Mouse (Mus musculus): ENCODE data around the gene Gm10778. TPM values are rescaled to one million over a fixed set of nuclear protein-coding genes. Genes with fewer than 3 reads are reported as not detected.

Gene Gm10778
- total RNA-seq (2021) = 1 to 10 TPM; 3.5 to 3.8 TPM
- long read RNA-seq, full-length matches to known transcripts = 1 of 1 reads
- long read RNA-seq, partial matches to known transcripts = 0 of 1 reads
- long read RNA-seq, other reads (novel, unspliced or antisense) = 0 of 1 reads

DNA sequence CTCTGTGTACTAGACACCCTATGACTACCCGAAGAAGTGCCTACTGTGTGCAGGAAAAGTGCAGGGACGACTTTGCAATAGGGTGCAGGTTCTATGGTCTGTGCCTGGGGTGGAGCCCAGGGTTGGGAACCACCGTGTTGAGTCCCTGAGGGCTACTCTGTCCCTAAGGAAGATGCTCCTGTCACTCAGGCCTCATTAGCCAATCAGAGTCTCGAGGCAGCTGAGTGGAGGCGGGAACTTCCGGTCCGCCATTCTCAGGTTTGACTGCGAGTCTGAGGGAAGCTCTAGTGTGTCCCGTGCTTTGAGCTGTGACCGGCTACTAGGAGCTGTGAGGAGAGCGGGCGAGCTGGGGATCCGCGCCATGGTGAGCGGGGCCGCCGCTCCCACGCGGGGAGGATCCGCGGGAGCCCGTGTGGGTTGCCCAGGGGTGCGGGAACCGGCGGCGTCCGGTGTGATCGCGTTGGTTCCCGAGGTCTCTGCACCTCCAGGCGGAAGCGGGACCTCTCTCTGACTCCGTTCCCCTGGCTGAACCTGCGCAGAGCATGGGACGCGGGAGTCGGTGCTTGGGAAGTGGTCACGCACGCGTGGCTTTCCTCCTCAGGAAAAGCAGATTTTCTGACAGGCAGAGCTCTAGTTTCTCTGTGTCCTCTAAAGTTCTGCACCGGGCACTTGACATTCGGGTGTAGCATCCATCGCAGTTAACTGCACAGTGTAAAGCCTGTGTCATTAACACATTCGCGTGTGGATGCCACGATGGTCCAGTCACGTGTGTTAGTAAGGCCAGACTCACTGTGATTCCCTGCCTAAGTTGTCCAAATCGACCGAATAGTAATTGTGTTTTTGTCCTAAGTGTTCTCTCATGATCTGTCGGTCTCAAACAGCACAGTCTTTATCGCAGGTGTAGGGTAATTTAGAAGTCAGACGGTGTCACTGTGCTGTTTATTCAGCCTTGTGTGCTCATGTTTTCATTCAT lies at the start of gene Gm10778:
Gene Gm10778 (plus strand): TSS at position 257 of the 973 bp plus-strand sequence.
- peak; percentile 82 to 94 for DNase-seq (ENCODE audit: low spot score in 2 of 2)

DNA sequence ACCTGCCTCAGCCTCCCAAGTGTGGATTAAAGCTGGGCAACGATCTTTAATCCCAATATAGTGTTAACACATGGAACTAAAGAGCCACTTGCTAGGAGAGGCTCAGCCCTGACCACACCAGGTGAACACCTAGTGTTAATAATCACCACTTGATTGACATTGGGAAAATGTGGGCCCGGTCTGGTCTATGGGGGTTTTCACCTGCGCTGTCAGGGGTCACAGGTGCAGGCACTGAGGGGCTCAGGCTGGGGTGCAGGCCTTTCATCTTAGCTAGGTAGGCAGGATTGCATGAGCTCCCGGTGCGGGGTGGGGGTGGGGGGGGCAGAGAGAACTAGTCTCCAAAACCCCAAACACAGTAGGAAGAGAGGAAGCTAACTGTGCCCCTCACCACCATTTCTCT lies 49.2 kb upstream of the Gm10778 start:
- no peak for DNase-seq (ENCODE audit: low spot score in 2 of 2)

DNA sequence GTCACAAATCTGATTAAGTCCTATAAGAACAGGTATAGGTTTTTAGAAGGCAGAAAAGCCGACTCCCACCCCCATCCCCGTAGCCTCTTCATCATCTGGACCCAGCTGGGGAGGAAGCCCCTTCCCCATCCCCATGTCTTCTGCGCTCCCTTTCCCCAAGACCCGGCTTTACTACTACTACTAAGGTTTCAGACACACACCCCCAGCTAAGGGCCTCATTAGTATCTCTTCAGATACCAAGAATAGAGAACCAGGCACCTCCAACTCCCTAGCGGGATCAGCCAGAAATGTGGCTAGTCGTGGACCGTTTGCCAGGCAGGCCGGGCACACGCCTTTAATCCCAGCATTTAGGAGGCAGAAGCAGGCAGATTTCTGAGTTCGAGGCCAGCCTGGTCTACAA lies 48.8 kb upstream of the Gm10778 start:
- no peak for DNase-seq (ENCODE audit: low spot score in 2 of 2)

DNA sequence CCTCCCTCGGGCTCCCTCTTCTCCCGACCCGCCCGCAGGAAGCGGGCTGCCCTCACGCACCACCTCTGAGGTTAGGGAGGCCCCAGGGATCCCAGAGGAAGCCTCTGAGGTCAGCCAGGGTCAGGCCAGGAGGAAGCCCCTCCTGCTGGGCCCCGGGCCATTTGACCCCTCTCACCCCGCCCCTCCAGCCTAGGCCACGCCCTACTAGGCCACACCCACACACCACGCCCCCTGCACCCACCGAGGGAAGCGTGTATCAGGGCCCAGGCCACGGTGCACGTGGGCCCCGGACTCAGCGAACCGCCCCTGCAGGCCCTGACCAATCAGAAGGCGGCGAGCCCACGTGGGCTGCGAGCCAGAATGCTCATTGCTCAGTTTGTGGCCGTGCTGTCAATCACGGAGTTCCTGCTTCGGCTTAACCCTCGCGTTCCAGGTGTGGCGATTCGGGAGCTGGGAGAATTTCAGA lies 48.1 kb upstream of the Gm10778 start, which contains the start of gene Tle6:
Gene Tle6 (minus strand): TSS at position 336 of the 466 bp plus-strand sequence.
- peak; percentile 88 to 95 for DNase-seq (ENCODE audit: low spot score in 2 of 2)

DNA sequence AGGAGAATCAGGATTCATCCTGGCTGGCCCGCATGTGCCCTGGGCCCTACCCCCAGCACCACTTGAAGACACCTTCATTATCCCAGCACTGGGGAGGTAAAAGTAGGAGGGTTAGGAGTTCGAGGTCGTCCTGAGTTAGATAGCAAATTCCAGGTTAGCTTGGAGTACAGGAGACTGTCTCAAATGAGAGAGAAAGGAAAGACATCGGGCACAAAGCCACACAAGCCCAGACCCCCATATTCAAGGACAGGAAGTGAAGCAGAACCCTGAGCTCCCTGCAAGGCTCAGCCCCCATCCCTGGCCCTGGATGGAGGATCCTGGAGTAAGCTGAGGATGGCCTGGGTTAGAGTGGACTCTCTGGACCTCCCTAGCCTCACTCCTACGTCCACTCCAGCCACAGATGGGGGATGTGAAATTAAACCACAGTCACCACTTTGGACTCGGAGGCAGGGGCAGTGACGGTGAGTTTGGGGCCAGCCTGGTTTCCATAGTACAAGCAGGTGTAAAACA lies 47.4 kb upstream of the Gm10778 start:
- DNase-seq (ENCODE audit: low spot score in 2 of 2) = no peak

DNA sequence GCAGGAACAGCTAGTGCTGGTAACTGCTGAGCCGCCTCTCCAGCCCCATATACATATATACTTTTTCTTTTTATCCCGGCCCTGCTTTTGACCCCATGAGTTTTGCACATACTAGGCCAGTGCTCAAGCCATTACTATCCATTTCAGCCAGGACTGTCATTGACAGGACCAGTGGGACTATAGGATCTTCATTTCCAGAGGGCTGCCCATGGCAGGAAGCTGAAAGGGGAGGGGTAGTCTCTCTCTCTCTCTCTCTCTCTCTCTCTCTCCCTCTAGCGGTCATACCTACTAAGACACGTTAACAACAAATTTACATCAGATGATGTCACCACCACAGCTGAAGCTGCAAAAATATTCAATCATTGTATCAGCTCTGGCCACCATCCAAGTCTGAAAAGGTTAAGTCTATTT lies 46.1 kb upstream of the Gm10778 start:
- peak in 1 of 2 experiments; percentile 52 for DNase-seq (ENCODE audit: low spot score in 2 of 2)

DNA sequence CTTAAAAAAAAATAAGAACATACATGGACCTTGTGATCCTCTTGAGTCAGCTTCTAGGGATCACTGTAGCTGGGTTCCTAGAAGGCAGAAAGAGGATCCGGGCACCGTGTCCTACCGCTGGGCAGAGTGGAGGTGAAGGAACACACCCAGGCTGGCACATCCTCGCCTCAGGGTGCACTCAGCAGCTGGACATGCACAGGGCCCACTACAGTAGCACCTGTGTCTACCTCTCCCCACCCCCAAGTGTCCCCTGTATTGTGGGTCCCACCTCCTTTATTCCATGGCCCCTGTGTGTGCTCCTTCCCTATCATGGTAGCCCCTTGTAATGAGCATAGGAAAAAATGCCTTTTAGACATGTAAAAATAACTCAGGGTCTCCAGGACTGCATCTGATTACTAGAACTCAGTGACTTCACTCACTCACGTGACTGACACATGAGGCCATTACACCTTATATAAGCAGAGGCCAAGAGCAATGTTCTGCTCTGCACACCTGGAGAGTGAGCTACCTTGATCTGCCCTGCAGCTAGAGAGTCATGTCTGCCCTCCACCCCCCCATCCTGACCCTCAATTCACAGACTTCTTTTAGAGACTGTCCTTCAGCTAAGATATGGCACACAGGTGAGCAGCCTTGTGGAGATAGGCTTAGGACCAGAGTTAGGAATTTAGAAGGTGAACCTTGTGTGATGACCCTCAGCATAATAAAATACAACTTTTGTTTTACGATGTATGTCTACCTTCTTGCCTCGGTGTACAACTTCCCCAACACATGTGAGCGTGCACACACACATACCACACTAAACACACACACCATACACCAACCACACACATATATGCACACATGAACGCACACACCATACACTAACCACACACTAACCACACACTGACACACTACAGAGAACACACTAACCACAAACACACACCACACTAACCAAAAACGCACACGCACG lies 44.6 kb upstream of the Gm10778 start:
- no peak for DNase-seq (ENCODE audit: low spot score in 2 of 2)

DNA sequence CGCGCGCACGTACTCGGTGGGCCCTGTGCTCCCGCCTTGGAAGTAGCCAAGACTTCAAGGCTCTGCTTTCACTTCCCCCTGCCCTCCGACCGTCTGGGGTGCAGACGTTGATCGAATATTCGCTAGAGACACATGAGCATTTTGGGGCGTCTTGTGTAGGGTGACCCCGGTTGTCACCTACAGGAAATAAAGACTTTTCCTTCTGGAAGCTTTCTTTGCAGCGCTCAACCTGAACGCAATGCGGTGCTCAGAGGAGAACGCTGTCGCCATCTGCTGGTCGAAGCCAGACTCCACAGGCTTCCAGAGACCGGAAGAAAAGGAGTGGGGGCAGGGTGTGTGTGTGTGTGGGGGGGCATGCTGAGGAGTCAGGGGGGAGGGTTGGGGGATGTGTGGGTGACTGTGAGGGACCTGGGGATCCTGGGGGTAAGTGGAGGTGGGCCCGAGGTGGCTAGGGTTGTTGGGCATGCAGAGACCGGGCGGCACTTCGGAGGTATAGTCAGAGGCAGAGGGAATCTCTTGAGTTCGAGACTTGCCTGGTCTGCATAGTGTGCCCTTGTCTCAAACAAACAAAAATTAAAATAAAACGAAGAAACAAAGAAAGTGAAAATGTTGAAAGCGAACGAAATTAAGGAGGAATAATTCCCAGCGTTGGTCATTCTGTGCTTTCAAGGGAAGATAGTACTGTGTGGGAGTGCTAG lies 43.7 kb upstream of the Gm10778 start:
- DNase-seq (ENCODE audit: low spot score in 2 of 2) = peak; percentile 76 to 89

DNA sequence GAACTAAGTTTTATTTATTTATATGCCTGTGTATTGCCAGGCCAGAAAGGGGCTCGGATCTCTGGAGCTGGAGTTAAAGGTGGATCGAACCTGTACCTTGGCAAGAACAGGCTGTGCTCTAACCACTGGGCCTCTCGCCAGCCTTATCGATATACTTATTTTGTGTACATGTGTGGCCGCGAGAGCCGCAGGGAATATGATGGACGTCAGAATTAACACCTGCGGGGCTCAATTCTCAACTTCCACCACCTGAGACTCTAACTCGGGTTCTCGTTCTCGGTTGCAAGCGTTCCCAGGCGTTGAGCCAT lies 43.2 kb upstream of the Gm10778 start:
- no peak for DNase-seq (ENCODE audit: low spot score in 2 of 2)

DNA sequence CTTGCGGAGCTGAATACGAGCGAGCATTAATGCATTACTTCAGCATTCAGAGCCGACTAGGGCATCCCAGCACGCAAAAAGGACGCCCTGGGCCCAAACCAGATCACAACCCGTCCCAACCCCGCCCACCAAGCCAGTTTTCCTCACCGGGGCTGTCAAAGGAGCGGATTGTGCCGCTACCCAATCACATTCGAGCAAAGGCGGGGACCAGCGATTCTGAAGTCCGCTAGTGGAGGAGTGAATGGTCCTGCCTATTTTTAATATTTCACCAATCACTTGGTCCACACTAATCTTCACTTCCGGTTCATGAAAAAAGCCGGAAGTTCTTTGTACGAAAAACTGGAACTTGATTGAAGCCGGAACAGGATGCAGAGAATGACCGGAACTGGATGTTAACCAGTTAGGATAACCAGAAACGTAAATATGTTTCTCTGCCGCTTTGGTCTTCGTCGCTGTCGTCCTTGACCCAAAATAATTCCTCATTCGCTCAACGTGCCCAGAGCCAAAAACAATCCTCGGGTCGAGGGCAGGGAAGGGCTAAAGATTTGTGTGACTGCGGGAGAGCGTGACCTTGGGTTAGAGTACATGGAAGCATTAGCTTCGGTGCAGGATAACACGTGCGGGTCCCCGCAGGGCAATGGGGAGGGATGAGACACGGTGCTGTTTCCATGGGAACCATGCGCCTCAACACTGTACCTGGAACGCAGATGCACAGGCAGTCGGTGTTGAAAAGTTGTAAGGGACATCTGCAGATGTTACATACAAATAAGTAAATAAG lies 42.7 kb upstream of the Gm10778 start, which contains the start of gene BC025920:
Gene BC025920 (plus strand): TSS at position 297 of the 778 bp plus-strand sequence.
- DNase-seq (ENCODE audit: low spot score in 2 of 2) = peak; percentile 92 to 96

DNA sequence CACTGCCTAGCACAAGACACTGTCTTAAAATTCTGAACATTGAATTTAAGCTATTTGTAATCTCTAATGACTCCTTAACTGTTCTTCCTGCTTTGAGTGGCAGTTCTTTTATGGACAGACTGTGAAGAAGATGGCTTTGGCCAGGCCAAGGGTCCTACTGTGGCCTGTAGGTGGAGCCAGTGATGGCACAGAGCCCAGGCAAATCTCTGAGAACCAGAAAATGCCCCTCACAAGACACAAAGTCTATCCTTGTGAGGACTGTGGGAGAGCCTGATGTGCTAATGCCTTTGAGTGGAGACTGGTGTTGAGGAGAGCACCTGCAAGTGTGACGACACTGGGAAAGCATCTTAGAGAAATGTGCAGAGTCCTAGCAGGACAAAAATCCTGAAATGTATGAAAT lies 40.6 kb upstream of the Gm10778 start:
- DNase-seq (ENCODE audit: low spot score in 2 of 2) = no peak

DNA sequence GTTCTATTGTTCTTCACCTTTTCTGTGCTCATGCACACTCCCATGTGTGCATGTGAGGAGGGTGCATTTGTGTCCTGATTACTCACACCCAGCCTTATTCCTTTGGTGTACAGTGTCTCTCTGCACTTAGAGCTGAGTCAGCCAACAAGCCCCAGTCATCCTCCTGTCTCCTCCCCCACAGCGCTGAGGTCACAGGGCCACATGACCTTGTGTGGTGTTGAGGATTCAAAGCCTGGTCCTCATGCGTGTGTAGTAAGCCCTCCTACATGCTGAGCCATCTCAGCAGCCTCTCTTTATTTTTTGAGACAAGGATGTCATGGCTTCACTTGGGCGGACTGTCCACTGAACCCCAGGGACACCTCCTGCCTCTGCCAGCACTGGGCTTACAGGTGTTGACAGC lies 36.1 kb upstream of the Gm10778 start:
- DNase-seq (ENCODE audit: low spot score in 2 of 2) = no peak

DNA sequence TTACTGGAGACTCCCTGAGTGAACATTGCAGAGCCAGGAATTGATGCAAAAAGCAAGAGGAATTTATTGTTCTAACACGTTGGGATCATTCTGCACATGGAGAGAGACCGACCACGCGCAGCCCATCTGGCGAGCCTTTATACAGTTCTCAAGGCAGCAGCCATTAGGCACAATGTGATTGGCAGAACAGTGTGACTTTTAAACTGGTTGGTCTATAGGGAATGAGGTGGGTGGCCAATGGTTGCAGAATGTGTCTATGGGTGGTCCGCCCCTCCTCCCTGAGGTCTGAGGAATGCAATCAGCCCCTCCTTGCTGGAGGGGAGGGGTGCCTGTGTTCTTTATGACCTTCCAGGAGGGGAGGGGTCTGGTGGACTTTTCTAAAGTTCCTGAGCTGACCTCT lies 33.4 kb upstream of the Gm10778 start:
- peak; percentile 74 to 86 for DNase-seq (ENCODE audit: low spot score in 2 of 2)

DNA sequence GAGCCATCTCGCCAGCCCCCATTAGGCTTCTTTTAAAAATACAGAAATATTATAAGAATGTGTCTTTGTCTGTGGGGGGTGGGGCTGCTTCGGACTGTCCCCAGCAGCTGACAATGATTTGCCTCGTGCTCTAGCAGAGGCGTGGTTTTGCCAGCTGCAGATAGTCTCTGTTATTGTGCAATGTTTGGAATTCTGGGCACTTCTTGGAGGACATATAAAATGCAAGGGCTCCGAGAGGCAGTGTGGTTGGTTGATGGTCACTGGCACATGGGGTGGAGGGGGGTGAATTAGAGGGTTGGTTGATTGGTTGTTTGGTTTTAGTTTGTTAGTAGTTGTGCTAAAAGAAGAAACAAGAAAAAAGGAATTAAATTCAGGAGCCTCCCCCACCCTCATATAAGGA lies 28.9 kb upstream of the Gm10778 start:
- no peak for DNase-seq (ENCODE audit: low spot score in 2 of 2)

DNA sequence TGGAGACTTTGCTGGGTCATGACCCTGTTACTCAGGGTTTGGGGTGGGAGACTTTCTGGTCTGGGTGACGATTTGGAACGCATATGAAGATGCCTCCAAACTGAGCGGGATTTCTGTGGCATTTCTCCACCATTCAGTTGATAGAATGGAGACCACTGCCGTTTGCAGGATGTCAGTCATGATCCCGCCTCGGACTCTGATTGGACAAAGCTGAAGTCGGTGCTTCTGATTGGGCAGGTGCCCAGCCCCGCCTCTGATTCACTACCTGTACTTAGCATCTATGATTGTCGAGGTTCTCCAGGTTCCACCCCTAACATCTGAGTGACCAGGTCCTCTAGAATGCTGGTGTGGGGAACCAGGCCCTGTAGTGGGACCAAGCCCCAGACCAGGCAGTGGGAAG lies 28.1 kb upstream of the Gm10778 start:
- no peak for DNase-seq (ENCODE audit: low spot score in 2 of 2)

DNA sequence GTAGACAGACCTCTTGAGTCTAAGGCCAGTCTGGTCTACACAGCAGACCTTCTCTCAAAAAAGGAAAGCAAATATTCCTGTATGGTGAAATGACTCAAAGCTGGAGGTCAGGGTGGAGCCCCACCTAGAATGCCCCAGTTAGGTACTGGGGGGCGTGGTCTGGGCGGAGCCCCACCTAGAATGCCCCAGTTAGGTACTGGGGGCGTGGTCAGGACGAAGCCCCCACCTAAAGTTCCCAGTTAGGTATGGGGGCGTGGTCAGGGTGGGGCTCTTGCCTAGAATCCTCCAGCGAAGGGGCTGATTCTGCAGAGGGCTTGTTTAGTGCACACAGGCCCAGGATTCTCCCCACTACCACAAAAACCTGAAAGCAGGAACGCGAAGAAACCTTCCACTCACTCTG lies 25.4 kb upstream of the Gm10778 start:
- no peak for DNase-seq (ENCODE audit: low spot score in 2 of 2)

DNA sequence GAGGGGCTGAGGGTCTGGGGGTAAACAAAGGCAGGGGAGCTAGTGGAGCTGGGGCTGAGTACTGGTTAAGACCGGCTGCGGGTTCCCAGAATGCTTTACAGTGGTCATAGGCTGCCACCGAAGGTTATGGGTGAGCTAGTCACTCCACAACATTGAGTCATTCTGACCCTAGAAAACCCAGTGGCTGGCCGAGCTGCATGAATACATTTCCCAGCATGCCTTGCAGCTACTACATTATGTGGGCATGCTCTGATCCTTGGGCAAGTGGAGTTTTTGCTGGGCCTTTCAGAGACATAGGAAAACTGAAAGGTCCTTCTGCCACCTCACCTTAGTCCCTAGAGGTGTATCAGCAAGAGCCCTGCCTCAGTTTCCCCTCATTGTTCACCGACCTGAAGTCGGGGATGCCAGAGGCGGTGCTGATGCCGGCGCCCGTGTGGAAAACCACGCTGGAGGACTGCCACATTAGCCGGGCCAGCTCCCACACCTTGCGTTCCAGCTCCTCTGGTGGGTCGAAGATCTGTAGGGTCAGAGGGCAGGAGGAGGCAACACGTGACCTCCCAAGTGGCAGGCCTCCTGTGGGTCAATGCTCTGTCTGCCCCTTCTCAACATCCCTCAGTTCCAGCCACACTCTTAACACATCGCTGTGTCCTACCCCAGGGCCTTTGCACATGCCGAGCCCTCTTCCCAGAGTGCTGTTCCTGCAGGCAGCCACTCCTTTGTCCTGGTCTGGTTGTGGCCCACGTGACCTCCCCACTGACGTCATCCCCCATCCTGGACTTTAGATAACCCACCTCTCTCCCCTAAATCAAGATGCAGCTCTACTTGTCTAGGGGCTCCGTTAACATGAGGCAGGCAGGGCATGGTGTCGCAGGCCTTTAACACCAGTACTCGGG lies 22.5 kb upstream of the Gm10778 start:
- no peak for DNase-seq (ENCODE audit: low spot score in 2 of 2)

DNA sequence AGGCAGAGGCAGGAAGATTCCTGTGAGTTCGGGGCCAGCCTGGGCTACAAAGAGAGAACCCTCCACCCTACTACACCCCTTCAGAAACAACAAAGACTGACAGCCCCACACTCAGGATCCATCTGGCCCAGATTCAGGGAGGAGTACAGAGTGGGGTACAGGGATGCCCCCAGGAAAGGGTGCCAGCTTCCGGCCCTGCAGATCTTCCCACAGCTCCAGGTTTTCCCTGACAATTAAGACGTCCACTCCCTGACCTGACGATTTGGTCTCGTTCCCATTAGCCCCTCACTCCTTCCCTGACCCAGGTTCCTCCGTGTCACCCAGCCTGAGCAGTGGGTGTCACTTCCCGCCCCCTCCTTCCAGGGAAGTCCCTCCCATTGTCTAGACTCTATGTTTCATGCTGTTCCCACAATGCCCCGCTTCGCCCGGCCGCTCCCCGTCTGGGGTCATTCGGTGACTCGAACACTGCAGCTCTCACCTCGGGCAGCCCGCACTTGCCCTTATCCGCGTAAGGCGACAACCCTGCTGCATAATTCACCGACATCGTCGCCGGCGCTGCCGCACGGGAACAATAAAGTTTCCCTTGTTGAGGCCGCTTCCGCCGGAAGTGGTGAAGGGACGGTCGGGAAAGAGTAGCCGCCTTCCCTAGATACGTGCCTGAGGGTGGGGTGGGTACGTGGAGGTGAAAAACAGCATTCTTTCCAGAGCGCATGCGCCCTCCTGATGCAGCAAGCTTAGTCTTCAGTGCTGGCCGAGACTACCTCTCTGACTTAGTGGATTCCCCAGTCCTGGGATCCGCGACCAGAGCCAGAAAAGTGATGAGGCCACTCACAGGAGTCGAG lies 21.6 kb upstream of the Gm10778 start, which contains the start of gene Sirt6:
Gene Sirt6 (minus strand): TSS at position 804 of the 842 bp plus-strand sequence.
- peak; percentile 90 to 96 for DNase-seq (ENCODE audit: low spot score in 2 of 2)
